Mouse (Mus musculus) midbrain, embryonic 15.5 days (tissue): ENCODE measurements at regions not wholly inside any gene's neighbourhood (a gene's known extent, or its start where the extent isn't known, plus 50 kb on each side); places are given as distances from the start of the nearest gene placed in this dataset.

Source experiments
- ATAC-seq: fragments of 200-750 bp; cut with Nextera tagmentation; replicated peaks from 2 replicates; pipeline ENCODE4 v1.8.0; 2017; ENCODE audit warnings: moderate TSS enrichment
- H3K27ac ChIP-seq: fragments of 300-500 bp; sonication (generic); 2 replicates; pipeline ENCODE4 v1.5.1; 2015; ENCODE audit warnings: mild to moderate bottlenecking, inconsistent platforms
- H3K27me3 ChIP-seq: fragments of 300-500 bp; sonication (generic); replicated peaks from 2 replicates; pipeline ENCODE4 v1.6.1; 2015; ENCODE audit warnings: inconsistent platforms
- H3K36me3 ChIP-seq: fragments of 300-500 bp; sonication (generic); replicated peaks from 2 replicates; pipeline ENCODE4 v1.6.1; 2015; ENCODE audit warnings: inconsistent platforms
- H3K4me1 ChIP-seq: fragments of 300-500 bp; sonication (generic); 2 replicates; pipeline ENCODE4 v1.6.1; 2015; ENCODE audit warnings: inconsistent platforms
- H3K4me2 ChIP-seq: fragments of 300-500 bp; sonication (generic); 2 replicates; pipeline ENCODE4 v1.6.1; 2015; ENCODE audit warnings: inconsistent platforms, mild to moderate bottlenecking, moderate library complexity
- H3K4me3 ChIP-seq: fragments of 300-500 bp; sonication (generic); 2 replicates; pipeline ENCODE4 v1.5.1; 2015; ENCODE audit warnings: mild to moderate bottlenecking, inconsistent platforms
- H3K9ac ChIP-seq: fragments of 300-500 bp; sonication (generic); 2 replicates; pipeline ENCODE4 v1.6.1; 2015; ENCODE audit warnings: mild to moderate bottlenecking, inconsistent platforms
- H3K9me3 ChIP-seq: fragments of 300-500 bp; sonication (generic); 2 replicates; pipeline ENCODE4 v1.6.1; 2016; ENCODE audit warnings: inconsistent platforms
- WGBS: fragments of 180-500 bp; shearing (Covaris S2); methylation state at CpG from one replicate; pipeline ENCODE4 v1.1.7; 2015; ENCODE audit warnings: mixed read lengths; 5-methylcytosine and 5-hydroxymethylcytosine counted together

GRCm38 (mm10) chr11:117036977-117037376 lies 78.0 kb upstream of the Sec14l1 start:
- H3K27ac ChIP-seq = no peak overlapping the region
- no peaks in the 10 kb centered on the region for H3K27me3 ChIP-seq
- WGBS = 89% methylated on average over 7 of the region's 7 CpGs
- H3K9me3 ChIP-seq = no peaks in the 10 kb centered on the region
- ATAC-seq = no peak
- H3K36me3 ChIP-seq = no peaks in the 10 kb centered on the region
- H3K4me1 ChIP-seq = peaks cover 11% of the 10 kb centered on the region
- H3K4me2 ChIP-seq = no peak overlapping the region
- no peak overlapping the region for H3K4me3 ChIP-seq
- no peak overlapping the region for H3K9ac ChIP-seq

GRCm38 (mm10) chr11:117038282-117039106 lies 76.5 kb upstream of the Sec14l1 start:
- Histone ChIP-seq H3K9me3 (no peaks in the 10 kb centered on the region), H3K4me2 (no peak overlapping the region), H3K4me1 (peaks cover 18% of the 10 kb centered on the region), H3K27ac (no peak overlapping the region), H3K36me3 (no peaks in the 10 kb centered on the region), H3K27me3 (no peaks in the 10 kb centered on the region), H3K4me3 (no peak overlapping the region), H3K9ac (no peak overlapping the region)
- WGBS = 42% methylated on average over 20 of the region's 20 CpGs
- ATAC-seq = no peak

- no peak for ATAC-seq
- Histone ChIP-seq H3K9ac (no peak overlapping the region), H3K9me3 (no peaks in the 10 kb centered on the region), H3K27me3 (no peaks in the 10 kb centered on the region), H3K36me3 (no peaks in the 10 kb centered on the region), H3K4me3 (no peak overlapping the region), H3K4me1 (peaks cover 16% of the 10 kb centered on the region), H3K4me2 (no peak overlapping the region), H3K27ac (no peak overlapping the region)
- WGBS = 8% methylated on average over 4 of the region's 4 CpGs
These were observed 74.1 kb upstream of the Sec14l1 start for GRCm38 (mm10) chr11:117040829-117041228.

- Histone ChIP-seq H3K4me2 (no peak overlapping the region), H3K9ac (no peak overlapping the region), H3K27ac (no peak overlapping the region), H3K9me3 (no peaks in the 10 kb centered on the region), H3K4me1 (peaks cover 21% of the 10 kb centered on the region), H3K4me3 (no peak overlapping the region), H3K27me3 (no peaks in the 10 kb centered on the region), H3K36me3 (no peaks in the 10 kb centered on the region)
- 70% methylated on average over 5 of the region's 5 CpGs for WGBS
- no peak for ATAC-seq
These were observed 72.6 kb upstream of the Sec14l1 start for GRCm38 (mm10) chr11:117042336-117042735.

GRCm38 (mm10) chr11:117043524-117043923 lies 71.4 kb upstream of the Sec14l1 start:
- Histone ChIP-seq H3K4me2 (no peak overlapping the region), H3K4me1 (peaks cover 28% of the 10 kb centered on the region), H3K9ac (no peak overlapping the region), H3K36me3 (no peaks in the 10 kb centered on the region), H3K9me3 (no peaks in the 10 kb centered on the region), H3K4me3 (no peak overlapping the region), H3K27ac (no peak overlapping the region), H3K27me3 (no peaks in the 10 kb centered on the region)
- 5% methylated on average over 8 of the region's 8 CpGs for WGBS
- ATAC-seq = 0 out of 2 replicates have a peak, but pooled peaks have one; percentile 16

GRCm38 (mm10) chr11:117044731-117045130 lies 70.2 kb upstream of the Sec14l1 start:
- ATAC-seq = no peak
- H3K4me3 ChIP-seq = no peak overlapping the region
- no peaks in the 10 kb centered on the region for H3K36me3 ChIP-seq
- no peaks in the 10 kb centered on the region for H3K9me3 ChIP-seq
- no peak overlapping the region for H3K4me2 ChIP-seq
- 80% methylated on average over 1 of the region's 1 CpGs for WGBS
- H3K27ac ChIP-seq = no peak overlapping the region
- H3K4me1 ChIP-seq = peaks cover 28% of the 10 kb centered on the region
- H3K9ac ChIP-seq = no peak overlapping the region
- no peaks in the 10 kb centered on the region for H3K27me3 ChIP-seq

- Histone ChIP-seq H3K4me1 (peaks cover 23% of the 10 kb centered on the region), H3K36me3 (no peaks in the 10 kb centered on the region), H3K9ac (no peak overlapping the region), H3K4me2 (no peak overlapping the region), H3K9me3 (no peaks in the 10 kb centered on the region), H3K27ac (peak overlapping the region; percentile 72), H3K4me3 (no peak overlapping the region), H3K27me3 (no peaks in the 10 kb centered on the region)
- WGBS = 84% methylated on average over 5 of the region's 5 CpGs
- ATAC-seq = no peak
These were observed 68.3 kb upstream of the Sec14l1 start for GRCm38 (mm10) chr11:117046636-117047035.

GRCm38 (mm10) chr11:117047172-117047950 lies 67.6 kb upstream of the Sec14l1 start:
- H3K4me2 ChIP-seq = no peak overlapping the region
- H3K4me1 ChIP-seq = peaks cover 23% of the 10 kb centered on the region
- peak overlapping the region; percentile 72 for H3K27ac ChIP-seq
- no peaks in the 10 kb centered on the region for H3K27me3 ChIP-seq
- no peak overlapping the region for H3K4me3 ChIP-seq
- no peak overlapping the region for H3K9ac ChIP-seq
- H3K36me3 ChIP-seq = no peaks in the 10 kb centered on the region
- 0 out of 2 replicates have a peak, but pooled peaks have one; percentile 57 for ATAC-seq
- no peaks in the 10 kb centered on the region for H3K9me3 ChIP-seq
- WGBS = 14% methylated on average over 22 of the region's 22 CpGs

- no peak for ATAC-seq
- Histone ChIP-seq H3K4me1 (peaks cover 16% of the 10 kb centered on the region), H3K4me2 (no peak overlapping the region), H3K27me3 (no peaks in the 10 kb centered on the region), H3K36me3 (no peaks in the 10 kb centered on the region), H3K4me3 (no peak overlapping the region), H3K27ac (no peak overlapping the region), H3K9me3 (no peaks in the 10 kb centered on the region), H3K9ac (no peak overlapping the region)
- WGBS = 87% methylated on average over 3 of the region's 3 CpGs
These were observed 66.1 kb upstream of the Sec14l1 start for GRCm38 (mm10) chr11:117048911-117049310.

GRCm38 (mm10) chr11:117050788-117051187 lies 64.2 kb upstream of the Sec14l1 start:
- Histone ChIP-seq H3K4me3 (no peak overlapping the region), H3K36me3 (no peaks in the 10 kb centered on the region), H3K27me3 (no peaks in the 10 kb centered on the region), H3K4me1 (peaks cover 16% of the 10 kb centered on the region), H3K27ac (no peak overlapping the region), H3K9ac (no peak overlapping the region), H3K9me3 (no peaks in the 10 kb centered on the region), H3K4me2 (no peak overlapping the region)
- 94% methylated on average over 7 of the region's 7 CpGs for WGBS
- no peak for ATAC-seq

- H3K4me3 ChIP-seq = no peak overlapping the region
- H3K27ac ChIP-seq = peak overlapping the region; percentile 75
- no peak overlapping the region for H3K9ac ChIP-seq
- peak overlapping the region; percentile 10; the same call in 1 of the 2 replicates for H3K4me2 ChIP-seq
- peaks cover 26% of the 10 kb centered on the region for H3K4me1 ChIP-seq
- H3K9me3 ChIP-seq = no peaks in the 10 kb centered on the region
- H3K36me3 ChIP-seq = no peaks in the 10 kb centered on the region
- WGBS = 4% methylated on average over 9 of the region's 9 CpGs
- ATAC-seq = peak; percentile 68
- H3K27me3 ChIP-seq = no peaks in the 10 kb centered on the region
These were observed 58.0 kb upstream of the Sec14l1 start for GRCm38 (mm10) chr11:117056958-117057357.

- ATAC-seq = peak; percentile 15; the same call in 1 of the 2 replicates
- 32% methylated on average over 7 of the region's 7 CpGs for WGBS
- H3K4me1 ChIP-seq = peaks cover 26% of the 10 kb centered on the region
- no peaks in the 10 kb centered on the region for H3K27me3 ChIP-seq
- H3K9me3 ChIP-seq = no peaks in the 10 kb centered on the region
- no peak overlapping the region for H3K4me3 ChIP-seq
- H3K36me3 ChIP-seq = no peaks in the 10 kb centered on the region
- H3K27ac ChIP-seq = peak overlapping the region; percentile 75
- no peak overlapping the region for H3K9ac ChIP-seq
- H3K4me2 ChIP-seq = no peak overlapping the region
These were observed 57.5 kb upstream of the Sec14l1 start for GRCm38 (mm10) chr11:117057451-117057850.
